Mouse (Mus musculus) frontal cortex, postnatal 36 days (tissue): Measurements from ENCODE around the gene Lyl1.
"Not testable (repeated sequence)": the region's sequence is repeated elsewhere in the genome, so short reads cannot be mapped to it uniquely, and the experiment has no call there.

ENCODE experiments used
- DNase-seq, 2 experiments: peaks; one replicate each; pipeline ENCODE4 v3.0.0; 2022; ENCODE audit warnings: low spot score in 2 of 2

Gene Lyl1

GRCm38 (mm10) chr8:84668731-84669485 is 32.3 kb upstream of the Lyl1 start:
- no peak for DNase-seq

- not testable (repeated sequence) for DNase-seq
Measured at GRCm38 (mm10) chr8:84670295-84671006, 30.8 kb upstream of the Lyl1 start.

- no peak for DNase-seq
Measured at GRCm38 (mm10) chr8:84677305-84677704, 24.0 kb upstream of the Lyl1 start.

- DNase-seq, result no peak
Measured at GRCm38 (mm10) chr8:84681476-84681875, 19.8 kb upstream of the Lyl1 start.

GRCm38 (mm10) chr8:84682257-84682656 is 19.0 kb upstream of the Lyl1 start:
- no peak for DNase-seq

- no peak for DNase-seq
Measured at GRCm38 (mm10) chr8:84684537-84684936, 16.7 kb upstream of the Lyl1 start.

GRCm38 (mm10) chr8:84686191-84687002 is 14.9 kb upstream of the Lyl1 start, which contains the start of gene Trmt1:
Trmt1 (plus strand) TSS chr8:84686307.
- DNase-seq, result no peak

GRCm38 (mm10) chr8:84687003-84687704 is 14.1 kb upstream of the Lyl1 start:
- DNase-seq, result no peak

- peak; percentile 86 to 87 for DNase-seq
Measured at GRCm38 (mm10) chr8:84687705-84688100, 13.6 kb upstream of the Lyl1 start, which contains the start of gene Nacc1. Nacc1 (minus strand) TSS chr8:84687862.

- DNase-seq, result peak; percentile 91 to 94
Measured at GRCm38 (mm10) chr8:84689091-84689915, 12.0 kb upstream of the Lyl1 start.

- DNase-seq, result no peak
Measured at GRCm38 (mm10) chr8:84693332-84693731, 7.9 kb upstream of the Lyl1 start.

GRCm38 (mm10) chr8:84695140-84695539 is 6.1 kb upstream of the Lyl1 start:
- no peak for DNase-seq

- no peak for DNase-seq
Measured at GRCm38 (mm10) chr8:84697166-84698130, 3.8 kb upstream of the Lyl1 start.

- DNase-seq, result no peak
Measured at GRCm38 (mm10) chr8:84698288-84698687, 3.0 kb upstream of the Lyl1 start.

GRCm38 (mm10) chr8:84698929-84699401 is 2.3 kb upstream of the Lyl1 start:
- no peak for DNase-seq

- DNase-seq, result peak in 1 of 2 experiments; percentile 74
Measured at GRCm38 (mm10) chr8:84699861-84700322, 1.4 kb upstream of the Lyl1 start.

- no peak for DNase-seq
Measured at GRCm38 (mm10) chr8:84700526-84700925, 731 bp upstream of the Lyl1 start.

GRCm38 (mm10) chr8:84702561-84702960 is 1.3 kb downstream of the Lyl1 start:
- no peak for DNase-seq

- DNase-seq, result no peak
Measured at GRCm38 (mm10) chr8:84702963-84703465, 1.8 kb downstream of the Lyl1 start.
